Comparison of ENCODE assay signal across 12 mouse cellular contexts in genomic region chr3:138248746-138249145, GRCm38 (mm10). TPM values are rescaled to one million over a fixed set of nuclear protein-coding genes. Genes with fewer than 3 reads are reported as not detected.
A peak's percentile ranks its signal among the peaks of the same experiment; 100 is the strongest.
DNase-seq lines count a peak whose midpoint lies in the region; ATAC-seq and TF ChIP-seq lines count a peak whose summit lies in the region.
"Had no signal": no experiment of that assay in that cellular context is flagged by ENCODE, and none has a peak within 500 bp of the region (broad histone marks: within the 10 kb centered on the region; RNA-seq: fewer than 3 reads in every experiment).

No protein-coding gene starts in this region.

- no peak overlapping the region for H3K4me2 ChIP-seq in midbrain, embryonic 11.5 days
- no peak overlapping the region for H3K4me2 ChIP-seq in midbrain, embryonic 15.5 days
- no peak overlapping the region for H3K4me2 ChIP-seq in stomach, postnatal 0 days (replicated peaks; ENCODE audit: low read depth)
- H3K4me2 ChIP-seq: hindbrain, embryonic 15.5 days had no signal

- peak; percentile 37 for DNase-seq in midbrain, embryonic 11.5 days (ENCODE audit: low spot score, missing footprints)
- DNase-seq in heart, postnatal 10 days: peak; percentile 52 to 60
- peak; percentile 43 to 68 for DNase-seq in kidney, postnatal 25 days
- DNase-seq in stomach, postnatal 0 days (ENCODE audit: low spot score): no peak
- no peak for DNase-seq in adrenal gland, adult 2 months
- DNase-seq: cerebellum, postnatal 36 days had no signal

- 89% methylated on average over 8 of the region's 8 CpGs for WGBS in midbrain, embryonic 11.5 days
- WGBS in midbrain, embryonic 15.5 days: 90% methylated on average over 8 of the region's 8 CpGs
- WGBS in stomach, postnatal 0 days: 64% methylated on average over 8 of the region's 8 CpGs

- H3K4me3 ChIP-seq in midbrain, embryonic 11.5 days (ENCODE audit: low read depth, low read length): no peak overlapping the region
- H3K4me3 ChIP-seq in midbrain, embryonic 15.5 days: no peak overlapping the region
- H3K4me3 ChIP-seq in stomach, postnatal 0 days (ENCODE audit: low read depth, low read length): no peak overlapping the region
- H3K4me3 ChIP-seq: hindbrain, embryonic 15.5 days had no signal

- no peak overlapping the region for H3K9ac ChIP-seq in midbrain, embryonic 11.5 days (ENCODE audit: low read length)
- no peak overlapping the region for H3K9ac ChIP-seq in midbrain, embryonic 15.5 days
- no peak overlapping the region for H3K9ac ChIP-seq in stomach, postnatal 0 days (ENCODE audit: low read length)
- H3K9ac ChIP-seq: hindbrain, embryonic 15.5 days had no signal

- no peaks in the 10 kb centered on the region for H3K4me1 ChIP-seq in midbrain, embryonic 11.5 days (ENCODE audit: control insufficient read depth, insufficient read depth, low read length)
- H3K4me1 ChIP-seq in midbrain, embryonic 15.5 days: no peaks in the 10 kb centered on the region
- H3K4me1 ChIP-seq in stomach, postnatal 0 days (replicated peaks; ENCODE audit: control insufficient read depth, insufficient read depth): peaks cover 3% of the 10 kb centered on the region; the same call in 1 of the 2 replicates
- H3K4me1 ChIP-seq: hindbrain, embryonic 15.5 days had no signal

- no peaks in the 10 kb centered on the region for H3K9me3 ChIP-seq in midbrain, embryonic 11.5 days (ENCODE audit: control insufficient read depth, low read length)
- no peaks in the 10 kb centered on the region for H3K9me3 ChIP-seq in midbrain, embryonic 15.5 days
- no peaks in the 10 kb centered on the region for H3K9me3 ChIP-seq in stomach, postnatal 0 days (ENCODE audit: control insufficient read depth, low read length)
- H3K9me3 ChIP-seq: hindbrain, embryonic 15.5 days had no signal

- H3K36me3 ChIP-seq in midbrain, embryonic 11.5 days (ENCODE audit: control insufficient read depth, insufficient read depth, low read length): no peaks in the 10 kb centered on the region
- no peaks in the 10 kb centered on the region for H3K36me3 ChIP-seq in midbrain, embryonic 15.5 days (replicated peaks)
- no peaks in the 10 kb centered on the region for H3K36me3 ChIP-seq in stomach, postnatal 0 days (ENCODE audit: control insufficient read depth, insufficient read depth, low read length)
- H3K36me3 ChIP-seq: hindbrain, embryonic 15.5 days had no signal

- H3K27ac ChIP-seq in midbrain, embryonic 11.5 days (ENCODE audit: low read depth, low read length): no peak overlapping the region
- H3K27ac ChIP-seq in midbrain, embryonic 15.5 days: no peak overlapping the region
- H3K27ac ChIP-seq in stomach, postnatal 0 days (replicated peaks): peak overlapping the region; percentile 59
- H3K27ac ChIP-seq: hindbrain, embryonic 15.5 days had no signal

- H3K27me3 ChIP-seq in midbrain, embryonic 11.5 days (ENCODE audit: control insufficient read depth, insufficient read depth, low read length): no peaks in the 10 kb centered on the region
- H3K27me3 ChIP-seq in midbrain, embryonic 15.5 days (replicated peaks): no peaks in the 10 kb centered on the region
- no peaks in the 10 kb centered on the region for H3K27me3 ChIP-seq in stomach, postnatal 0 days (ENCODE audit: control insufficient read depth, insufficient read depth, low read length)
- H3K27me3 ChIP-seq: CH12.LX; hindbrain, embryonic 15.5 days had no signal

- intact Hi-C loops in heart, postnatal 10 days (cut with DNase I): no loop called here

- TF ChIP-seq EP300 in stomach, postnatal 0 days (optimal IDR thresholded peaks at IDR 0.05): peak; percentile 71

- ATAC-seq in midbrain, embryonic 11.5 days (ENCODE audit: low FRiP score): no peak
- ATAC-seq in midbrain, embryonic 15.5 days (replicated peaks): no peak
- peak; percentile 81; the same call in 1 of the 2 replicates for ATAC-seq in stomach, postnatal 0 days (ENCODE audit: low FRiP score, low TSS enrichment)
- ATAC-seq in megakaryocyte, adult 5-6 weeks (ENCODE audit: poor library complexity, severe bottlenecking): no peak

- TF ChIP-seq CTCF in stomach, postnatal 0 days (IDR thresholded peaks at IDR 0.05; ENCODE audit: low read depth): no peak

RNA-seq across cellular contexts. Expression of gene Adh1, which starts 12.0 kb away (rescaled TPM):
- polyA plus RNA-seq in midbrain, embryonic 11.5 days (2014; fragmentation: Nextera tagmentation; extraction: Ambion mirVana): 0.23 and 0.48 TPM in 2 replicates
- polyA plus RNA-seq in midbrain, embryonic 15.5 days (2015; fragmentation: Nextera tagmentation; extraction: Ambion mirVana): 1.1 TPM in 2 replicates
- 10 to 100 TPM; 24.1 to 54.7 TPM for total RNA-seq in heart, postnatal 10 days (2021)
- polyA plus RNA-seq in stomach, postnatal 0 days (2015; fragmentation: Nextera tagmentation; extraction: Ambion mirVana): 134 and 155 TPM in 2 replicates
- total RNA-seq in megakaryocyte, adult 5-6 weeks (2015): 0.96 TPM in 1 of 2 replicates, not detected in the other
- total RNA-seq in megakaryocyte, adult 5-6 weeks (2017): not detected in 2 replicates
- total RNA-seq in adrenal gland, adult 2 months (2021): 1,000 to 10,000 TPM; 1,828 to 8,328 TPM
- 1,650 and 3,116 TPM in 2 replicates for polyA plus RNA-seq in adrenal gland, adult 2 months (2012; rRNA removed)
- total RNA-seq: CH12.LX had no signal

RNA-seq across cellular contexts. Expression of gene Adh7, which starts 31.2 kb away (rescaled TPM):
- polyA plus RNA-seq in midbrain, embryonic 11.5 days (2014; fragmentation: Nextera tagmentation; extraction: Ambion mirVana): 0.11 and 0.16 TPM in 2 replicates
- 1.2 and 1.4 TPM in 2 replicates for polyA plus RNA-seq in midbrain, embryonic 15.5 days (2015; fragmentation: Nextera tagmentation; extraction: Ambion mirVana)
- under 1 TPM in 1 of 2 experiments, not detected in 1; 0.10 TPM for total RNA-seq in heart, postnatal 10 days (2021)
- polyA plus RNA-seq in stomach, postnatal 0 days (2015; fragmentation: Nextera tagmentation; extraction: Ambion mirVana): 31.3 and 43.4 TPM in 2 replicates
- total RNA-seq in megakaryocyte, adult 5-6 weeks (2015): not detected in 2 replicates
- not detected in 2 replicates for total RNA-seq in megakaryocyte, adult 5-6 weeks (2017)
- total RNA-seq in adrenal gland, adult 2 months (2021): 10 to 100 TPM in 1 of 2 experiments, 1 to 10 TPM in 1; 8.4 to 61.8 TPM
- polyA plus RNA-seq in adrenal gland, adult 2 months (2012; rRNA removed): 3.9 and 4.4 TPM in 2 replicates
- total RNA-seq: CH12.LX had no signal

RNA-seq across cellular contexts. Expression of gene 4930579F01Rik, which starts 55.1 kb away (rescaled TPM):
- not detected in 2 replicates for polyA plus RNA-seq in midbrain, embryonic 11.5 days (2014; fragmentation: Nextera tagmentation; extraction: Ambion mirVana)
- not detected in 2 replicates for polyA plus RNA-seq in midbrain, embryonic 15.5 days (2015; fragmentation: Nextera tagmentation; extraction: Ambion mirVana)
- not detected for total RNA-seq in heart, postnatal 10 days (2021)
- polyA plus RNA-seq in stomach, postnatal 0 days (2015; fragmentation: Nextera tagmentation; extraction: Ambion mirVana): 0.11 and 0.22 TPM in 2 replicates
- total RNA-seq in megakaryocyte, adult 5-6 weeks (2015): not detected in 2 replicates
- total RNA-seq in megakaryocyte, adult 5-6 weeks (2017): not detected in 2 replicates
- not detected for total RNA-seq in adrenal gland, adult 2 months (2021)
- not detected in 2 replicates for polyA plus RNA-seq in adrenal gland, adult 2 months (2012; rRNA removed)
- total RNA-seq: CH12.LX; layer of hippocampus, postnatal 25 days had no signal
- polyA plus RNA-seq: liver, embryonic 16.5 days had no signal

Comparison
In these comparisons a context has a peak if more than half of its experiments do, and no peak if none do; other contexts are left out.
1. DNase-seq: peak in midbrain, embryonic 11.5 days (single experiment), heart, postnatal 10 days (2 of 2) and kidney, postnatal 25 days (2 of 2); none in stomach, postnatal 0 days (single experiment) and adrenal gland, adult 2 months (single experiment).
2. RNA of gene Adh1, which starts 12.0 kb away (polyA plus RNA-seq): 1,650 to 3,116 TPM in adrenal gland, adult 2 months and 134 to 155 TPM in stomach, postnatal 0 days; 1.1 TPM in midbrain, embryonic 15.5 days and 0.23 to 0.48 TPM in midbrain, embryonic 11.5 days; every median in the first group is over 10 times any median in the second.